Mouse (Mus musculus) spleen, embryonic (tissue): Measurements from ENCODE around the gene Nmi.
"Not testable (repeated sequence)": the region's sequence is repeated elsewhere in the genome, so short reads cannot be mapped to it uniquely, and the experiment has no call there.

Source experiments
- CTCF ChIA-PET: fragments of 350-600 bp; sonication (Branson Sonifier 250); formaldehyde crosslinking; loops from one replicate; lab custom pipeline; 2022; lab: Charles Lee

The Nmi gene

DNA sequence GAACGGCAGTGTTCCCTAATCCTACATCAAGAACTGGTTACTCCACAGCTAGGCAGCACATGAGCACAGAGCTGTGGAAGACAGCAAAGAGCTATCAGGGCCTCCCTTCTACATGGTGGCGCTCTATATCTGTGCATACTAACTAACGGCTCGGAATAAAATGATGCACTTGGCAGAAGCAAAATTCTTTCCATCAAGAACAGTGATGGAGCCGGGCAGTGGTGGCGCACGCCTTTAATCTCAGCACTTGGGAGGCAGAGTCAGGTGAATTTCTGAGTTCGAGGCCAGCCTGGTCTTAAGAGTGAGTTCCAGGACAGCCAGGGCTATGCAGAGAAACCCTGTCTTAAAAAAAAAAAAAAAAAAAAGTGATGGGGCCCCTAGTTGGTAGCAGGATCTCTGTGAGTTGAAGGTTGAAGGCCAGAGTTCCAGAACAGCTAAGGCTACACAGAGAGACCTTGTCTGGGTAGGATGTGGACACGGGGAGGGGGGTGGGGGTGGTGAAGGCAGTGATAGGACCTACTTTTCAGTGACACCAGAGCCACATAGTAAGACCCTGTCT lies at the start of gene Nmi:
Gene Nmi (minus strand): TSS at position 85 of the 559 bp plus-strand sequence.
- CTCF ChIA-PET = interaction anchor here (0.7 kb wide), 1 partner anchor 9 kb away, joined by 3 read pairs; no protein-coding TSS in a partner anchor

DNA sequence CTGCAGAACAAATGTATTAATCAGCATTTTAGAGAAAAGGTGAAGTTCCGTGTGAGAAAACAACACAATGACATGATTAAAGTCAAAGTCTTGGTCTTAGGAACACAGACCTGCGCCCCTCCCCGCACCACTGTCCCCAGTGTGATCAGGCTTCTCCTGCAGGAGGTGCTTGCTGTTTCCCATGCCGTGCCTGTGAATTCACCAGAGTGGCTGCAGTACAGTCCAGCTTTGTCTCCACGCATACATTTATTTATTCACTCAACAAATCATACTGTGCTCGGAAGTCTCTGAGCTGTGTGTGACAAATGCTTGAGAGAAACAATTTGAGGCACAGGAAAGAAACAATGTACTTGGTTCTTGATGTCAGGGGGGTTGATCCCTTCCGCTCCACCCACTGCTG lies 43.1 kb upstream of the Nmi start:
- CTCF ChIA-PET = no interaction called here

DNA sequence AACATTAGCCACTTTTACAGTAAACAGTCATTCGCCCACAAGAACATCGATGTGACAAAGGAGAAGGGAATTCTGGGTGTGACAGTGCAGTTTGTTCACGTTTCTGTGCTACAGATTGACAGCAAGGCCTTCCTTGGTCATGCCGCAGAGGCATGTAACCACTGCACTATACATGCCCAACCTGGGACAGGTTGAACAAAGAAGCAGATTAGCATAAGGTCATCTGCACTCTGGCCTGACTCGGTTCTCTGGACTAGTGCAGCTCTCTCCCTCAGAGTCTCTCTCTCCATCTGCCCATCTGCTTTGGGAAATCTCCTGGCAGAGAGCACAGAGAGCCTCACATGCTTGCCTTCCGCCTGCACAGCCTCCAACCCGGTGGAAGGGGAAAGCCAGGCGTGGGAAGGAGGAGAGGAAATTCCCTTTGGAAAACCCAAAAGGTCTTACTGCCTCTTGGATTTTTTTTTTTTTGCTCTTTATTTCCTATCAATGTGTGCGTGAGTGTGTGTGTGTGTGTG lies 40.1 kb upstream of the Nmi start:
- CTCF ChIA-PET = no interaction called here

DNA sequence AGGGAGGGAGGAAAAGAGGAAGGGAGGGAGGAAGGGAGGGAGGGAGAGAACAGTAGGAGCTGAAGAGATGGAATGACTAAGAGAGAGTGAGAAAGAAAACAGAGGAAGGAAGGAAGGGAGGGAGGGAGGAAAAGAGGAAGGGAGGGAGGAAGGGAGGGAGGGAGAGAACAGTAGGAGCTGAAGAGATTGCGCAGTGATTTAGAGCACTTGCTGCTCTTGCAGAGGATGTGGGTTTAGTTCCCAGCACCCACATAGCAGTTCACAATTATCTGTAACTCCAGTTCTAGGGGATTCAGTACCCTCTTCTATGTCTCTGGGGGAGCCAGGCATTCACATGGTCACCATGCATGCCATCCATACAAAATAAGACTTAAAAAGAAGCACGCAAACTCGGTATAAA lies 38.5 kb upstream of the Nmi start:
- CTCF ChIA-PET = interaction anchor here (0.7 kb wide), 1 partner anchor 97 kb away, joined by 26 read pairs; no protein-coding TSS in a partner anchor

DNA sequence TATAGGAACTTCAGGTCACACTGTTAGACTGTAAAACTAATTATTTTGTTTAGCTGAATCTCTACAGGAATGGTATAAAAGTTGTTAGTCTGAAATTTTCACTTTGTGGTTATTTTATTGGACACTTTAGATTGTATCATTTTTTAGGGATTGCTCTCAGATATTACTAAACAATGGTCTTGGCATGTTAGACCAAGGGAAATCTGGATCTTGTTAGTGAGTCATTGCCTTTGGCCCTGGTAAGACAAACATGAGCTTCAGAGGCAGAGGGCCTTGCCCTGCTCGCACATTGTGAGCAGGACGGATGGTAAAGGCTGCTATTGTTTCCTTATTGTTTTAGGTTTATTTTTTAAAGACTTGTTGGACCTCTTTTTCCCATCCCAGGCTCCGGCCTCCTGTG lies 33.1 kb upstream of the Nmi start:
- CTCF ChIA-PET = no interaction called here

DNA sequence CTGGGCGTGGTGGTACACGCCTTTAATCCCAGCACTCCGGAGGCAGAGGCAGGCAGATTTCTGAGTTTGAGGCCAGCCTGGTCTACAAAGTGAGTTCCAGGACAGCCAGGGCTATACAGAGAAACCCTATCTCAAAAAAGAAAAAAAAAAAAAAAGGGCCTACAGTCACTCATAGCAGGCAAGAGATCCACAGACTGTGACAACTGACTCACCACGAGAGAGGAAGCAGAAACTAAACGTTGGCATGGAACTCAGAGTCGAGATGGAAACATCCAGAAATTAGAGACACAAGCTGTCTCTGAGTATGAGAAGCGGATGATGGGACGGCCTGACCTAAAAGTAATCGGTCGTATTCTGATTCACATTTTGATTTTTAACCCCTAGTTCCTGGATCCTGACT lies 29.0 kb upstream of the Nmi start:
- CTCF ChIA-PET = not testable (repeated sequence)

DNA sequence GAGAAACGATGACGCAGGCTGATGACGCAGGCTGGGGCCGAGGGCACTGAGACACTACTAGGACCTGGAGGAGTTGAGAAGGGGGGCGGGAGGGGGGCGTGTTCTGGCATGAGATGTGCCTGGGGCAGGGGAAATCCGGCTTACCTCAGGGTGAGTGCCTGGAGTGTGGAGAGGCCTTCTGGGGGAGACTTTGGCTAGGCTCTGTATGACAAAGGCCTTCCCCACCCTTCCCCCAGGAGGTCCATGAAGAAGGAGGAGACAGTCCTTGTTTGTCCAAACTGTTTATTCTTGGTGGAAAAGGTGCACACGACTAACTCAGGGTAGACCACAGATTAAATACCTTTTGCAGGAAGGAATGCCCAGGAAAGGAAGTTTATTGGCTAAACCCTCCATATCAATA lies 28.2 kb upstream of the Nmi start:
- CTCF ChIA-PET = no interaction called here

DNA sequence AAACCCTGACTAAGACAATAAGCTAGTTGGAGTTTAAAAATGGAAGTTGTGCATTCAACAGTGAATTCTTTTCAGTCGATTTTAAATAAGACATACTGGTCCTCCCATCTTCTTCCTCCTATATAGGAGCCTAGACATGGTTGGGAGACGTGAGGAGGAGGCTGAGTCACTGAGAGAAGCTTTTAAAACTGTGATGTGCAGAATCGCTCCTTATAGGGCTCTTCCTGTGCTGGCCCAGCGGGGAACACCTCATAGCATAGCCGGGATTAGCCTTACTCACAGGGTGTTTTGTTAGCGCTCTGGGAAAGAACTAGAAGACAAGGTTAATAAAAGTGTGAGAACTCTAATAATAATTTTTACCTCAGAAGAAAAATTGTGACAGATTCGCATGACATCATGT lies 26.7 kb upstream of the Nmi start:
- CTCF ChIA-PET = no interaction called here

DNA sequence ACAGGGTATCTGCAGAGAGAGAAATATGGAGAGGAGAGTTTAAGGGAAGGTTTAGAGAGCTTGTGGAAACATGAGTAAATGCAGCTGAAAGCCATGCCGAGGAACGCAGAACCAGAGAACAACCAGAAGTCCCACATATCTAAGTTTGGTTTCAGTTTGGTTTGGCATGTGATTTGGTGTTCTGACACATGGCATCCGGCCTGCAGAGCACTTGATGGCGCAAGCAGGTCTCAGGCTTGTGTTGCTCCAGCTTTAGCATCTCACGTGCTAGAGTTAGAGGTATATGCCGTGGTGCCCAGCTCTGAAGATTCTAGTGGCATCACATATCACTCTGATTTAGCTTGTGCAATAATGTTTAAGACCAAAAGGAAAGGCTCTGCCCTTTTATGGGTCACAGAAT lies 18.2 kb upstream of the Nmi start:
- CTCF ChIA-PET = no interaction called here

DNA sequence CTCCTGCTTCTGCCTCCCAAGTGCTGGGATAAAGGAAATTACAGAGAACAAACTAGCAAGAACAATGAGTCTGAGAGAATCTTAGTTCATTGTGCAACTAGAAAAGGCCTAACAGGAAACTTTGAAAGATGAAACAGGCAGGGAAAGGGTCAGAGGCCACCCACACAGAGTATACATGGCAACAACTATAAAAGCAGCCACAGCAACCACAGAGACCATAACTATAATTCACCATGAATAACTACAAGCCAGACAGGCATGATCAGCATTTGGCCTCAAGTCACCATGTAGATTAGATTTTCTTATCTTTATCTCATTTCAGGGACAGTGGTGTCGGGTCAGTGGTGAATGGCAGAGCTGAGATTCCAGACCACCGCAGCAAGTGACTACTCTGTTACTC lies 16.3 kb upstream of the Nmi start:
- CTCF ChIA-PET = no interaction called here

DNA sequence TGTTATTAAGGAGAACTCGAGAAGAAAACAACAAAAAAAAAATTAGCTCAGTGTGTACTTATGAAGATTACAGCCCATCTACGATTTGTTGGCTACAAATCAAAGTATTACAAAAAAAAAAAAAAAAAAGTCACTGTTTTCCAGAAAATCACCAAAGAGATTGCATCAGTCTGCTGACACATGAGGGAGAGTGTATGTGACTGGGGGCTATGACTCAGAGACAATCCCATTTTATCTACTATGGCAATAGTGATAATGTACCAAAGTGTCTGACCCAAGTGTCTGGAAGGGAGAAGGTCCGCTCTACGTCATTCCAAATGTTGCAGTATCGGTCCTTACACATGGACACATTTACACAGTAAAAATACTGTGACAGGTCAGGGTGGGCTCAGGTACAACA lies 13.4 kb upstream of the Nmi start:
- CTCF ChIA-PET = no interaction called here

DNA sequence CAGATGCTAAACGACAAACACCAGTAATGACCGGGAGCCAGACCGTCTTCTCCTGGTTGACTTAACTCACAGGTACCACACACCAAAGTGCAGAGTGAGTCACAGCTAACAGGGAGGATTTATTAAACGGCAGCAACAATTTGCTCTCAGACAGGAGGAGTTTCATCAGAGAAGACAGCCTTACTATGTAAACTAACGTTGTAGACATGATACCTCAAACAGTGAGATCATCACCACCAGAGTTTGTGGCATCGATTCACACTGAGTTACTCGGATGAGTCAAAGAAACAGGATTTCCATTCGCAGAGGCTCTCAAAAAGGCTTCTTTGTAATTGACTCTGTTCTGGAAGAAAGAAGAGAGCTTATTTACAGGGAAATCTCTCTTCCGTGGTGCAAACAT lies 12.9 kb upstream of the Nmi start:
- CTCF ChIA-PET = no interaction called here

DNA sequence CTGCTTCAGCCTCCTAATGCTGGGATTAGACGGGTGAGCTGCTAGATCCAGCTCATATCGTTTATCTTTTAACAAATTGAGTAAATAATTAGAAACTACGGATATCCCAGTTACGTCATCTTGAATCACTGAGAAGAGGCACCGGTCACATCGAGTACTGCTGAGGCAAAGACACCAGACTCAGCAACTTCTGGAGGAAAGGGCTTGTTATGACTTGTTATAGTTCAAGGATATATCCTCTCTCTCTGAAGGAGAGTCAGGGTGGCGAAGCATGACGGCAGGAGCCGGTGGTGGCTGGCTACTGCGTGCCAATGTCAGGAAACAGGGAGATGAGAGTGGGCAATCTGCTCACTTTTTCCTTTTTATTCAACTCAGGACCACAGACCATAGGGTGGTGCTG lies 11.9 kb upstream of the Nmi start:
- CTCF ChIA-PET = no interaction called here

DNA sequence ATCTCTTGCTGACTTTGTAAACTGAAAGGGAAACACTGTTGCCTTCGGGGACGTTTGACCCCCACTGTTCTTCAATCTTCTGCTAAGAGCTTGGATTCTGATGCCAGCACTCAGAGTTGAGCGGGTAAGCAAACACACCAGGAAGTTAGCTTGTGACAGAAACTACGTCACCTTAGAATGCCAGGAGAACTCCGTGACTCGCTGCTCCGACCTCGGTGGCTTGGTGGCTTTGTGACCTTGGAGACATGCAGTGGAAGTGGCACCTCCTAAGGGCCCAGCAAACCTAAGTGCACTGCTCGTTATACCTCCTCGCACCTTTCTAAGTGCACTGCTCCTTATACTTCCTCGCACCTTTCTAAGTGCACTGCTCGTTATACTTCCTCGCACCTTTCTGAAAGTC lies 9.0 kb upstream of the Nmi start:
- CTCF ChIA-PET = interaction anchor here (0.6 kb wide), 1 partner anchor 9 kb away, joined by 3 read pairs; the partner anchor contains the start of gene Nmi

DNA sequence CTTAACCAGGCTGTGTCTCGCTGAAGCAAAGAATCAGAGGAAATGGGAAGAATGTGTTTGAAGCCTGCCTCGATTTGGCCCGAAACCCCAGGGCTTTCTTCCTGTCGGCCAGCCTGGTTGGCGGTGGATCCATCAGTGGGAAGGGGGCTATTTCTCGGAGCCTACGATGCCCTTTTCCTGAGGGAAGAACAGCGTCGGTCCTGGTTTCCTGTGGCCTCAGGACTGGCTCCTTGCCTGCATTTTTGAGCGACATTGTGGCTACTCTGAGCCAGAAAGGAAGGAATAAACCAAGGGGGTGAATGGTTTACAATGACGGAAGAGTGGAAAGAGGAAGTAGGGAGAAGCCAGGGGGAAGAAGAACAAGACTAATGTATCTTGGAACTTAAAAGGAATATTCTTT lies 8.3 kb upstream of the Nmi start:
- CTCF ChIA-PET = interaction anchor here (0.6 kb wide), 1 partner anchor 8 kb away, joined by 3 read pairs; the partner anchor contains the start of gene Nmi

DNA sequence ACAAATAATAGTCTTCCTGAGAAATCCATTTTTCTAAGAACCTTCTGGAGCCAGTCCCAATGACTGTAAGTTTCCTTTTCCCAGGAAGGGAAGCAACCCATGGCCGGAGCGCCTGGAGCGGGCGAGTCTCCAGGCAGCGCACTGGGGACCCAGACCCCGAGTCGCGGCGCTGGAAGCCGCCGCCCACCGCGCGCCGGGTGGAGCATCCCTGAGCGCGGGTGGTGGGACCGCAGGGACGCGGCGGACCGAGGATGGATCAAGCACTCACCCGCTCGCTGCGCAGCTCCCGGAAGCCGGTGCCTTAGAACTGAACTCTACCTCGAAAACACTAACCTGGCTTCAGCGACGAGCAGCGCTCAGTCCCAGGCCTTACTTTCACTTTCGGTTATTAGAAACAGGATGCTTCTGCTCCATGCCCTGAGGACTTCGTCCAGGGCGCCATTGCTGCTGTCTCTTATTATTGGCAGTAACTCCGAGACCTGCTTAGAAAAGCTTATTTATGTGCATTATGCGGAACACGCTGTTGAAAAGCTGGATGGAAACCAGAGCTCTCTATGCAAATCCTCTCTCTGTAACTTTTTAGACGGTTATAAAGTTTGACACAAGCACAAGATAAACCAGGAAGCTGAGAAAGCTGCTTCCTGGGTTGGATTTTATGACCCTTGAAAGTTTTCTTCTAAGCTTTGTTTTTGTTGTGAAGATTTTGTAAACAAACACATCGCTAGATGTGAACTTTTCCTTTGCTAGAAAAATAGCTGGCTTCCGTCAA lies 469 bp downstream of the Nmi start:
- CTCF ChIA-PET = interaction anchor here (0.7 kb wide), 1 partner anchor 9 kb away, joined by 3 read pairs; no protein-coding TSS in a partner anchor

DNA sequence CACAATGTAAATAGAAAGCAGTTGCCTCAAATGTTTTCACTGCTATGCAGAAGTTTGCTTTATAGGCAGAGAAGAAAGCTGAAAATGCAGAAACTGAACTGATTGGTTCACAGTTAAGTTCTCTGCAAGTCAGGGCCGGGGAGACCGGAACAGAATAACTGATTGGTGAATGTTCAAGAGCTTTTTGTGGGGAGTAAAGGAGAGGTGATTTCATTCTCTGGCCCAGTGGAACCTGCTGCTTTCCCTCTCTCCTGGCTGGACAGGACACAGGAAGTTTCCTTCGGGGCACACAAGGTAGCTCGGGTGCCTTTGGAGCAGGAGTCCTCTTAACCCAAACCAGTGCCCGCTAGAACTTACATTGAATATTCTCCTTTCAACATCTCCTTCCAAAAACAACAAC lies 1.2 kb downstream of the Nmi start:
- CTCF ChIA-PET = no interaction called here

DNA sequence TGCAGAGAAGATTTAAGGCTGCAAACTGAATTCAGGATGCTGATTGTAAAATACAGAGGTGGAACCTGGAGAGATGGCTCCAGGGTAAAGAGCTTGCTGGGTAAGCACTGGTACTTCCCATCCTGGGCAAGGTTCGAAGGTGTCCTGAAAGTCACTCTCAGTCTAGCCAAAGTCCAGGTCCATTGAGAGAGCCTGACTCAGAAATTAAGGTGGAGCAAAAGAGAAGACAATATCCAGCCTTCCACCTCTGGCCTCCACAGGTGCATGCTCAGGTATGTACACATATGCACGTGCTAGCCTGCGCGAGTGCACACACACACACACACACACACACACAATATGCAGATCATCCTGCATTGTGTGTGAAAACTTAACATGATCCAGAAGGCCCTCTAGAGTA lies 2.4 kb downstream of the Nmi start:
- CTCF ChIA-PET = no interaction called here

DNA sequence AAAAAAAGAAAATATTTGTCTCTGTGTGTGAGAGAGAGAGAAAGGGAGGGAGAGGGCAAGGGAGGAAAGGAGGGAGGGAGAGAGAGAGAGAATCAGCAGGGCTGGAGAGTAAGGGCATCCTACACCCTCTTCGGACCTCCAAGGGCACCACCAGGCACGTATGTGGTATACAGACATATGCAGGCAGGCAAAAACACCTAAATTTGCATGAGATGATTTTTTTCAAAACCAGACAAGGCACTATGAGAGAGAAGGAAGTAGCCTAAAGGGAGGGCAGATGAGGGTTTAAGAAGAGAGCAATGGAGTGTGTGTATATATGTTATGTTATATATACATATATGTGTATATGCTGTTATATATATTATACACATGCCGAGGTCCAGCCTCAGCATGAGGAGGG lies 6.0 kb downstream of the Nmi start:
- CTCF ChIA-PET = no interaction called here

DNA sequence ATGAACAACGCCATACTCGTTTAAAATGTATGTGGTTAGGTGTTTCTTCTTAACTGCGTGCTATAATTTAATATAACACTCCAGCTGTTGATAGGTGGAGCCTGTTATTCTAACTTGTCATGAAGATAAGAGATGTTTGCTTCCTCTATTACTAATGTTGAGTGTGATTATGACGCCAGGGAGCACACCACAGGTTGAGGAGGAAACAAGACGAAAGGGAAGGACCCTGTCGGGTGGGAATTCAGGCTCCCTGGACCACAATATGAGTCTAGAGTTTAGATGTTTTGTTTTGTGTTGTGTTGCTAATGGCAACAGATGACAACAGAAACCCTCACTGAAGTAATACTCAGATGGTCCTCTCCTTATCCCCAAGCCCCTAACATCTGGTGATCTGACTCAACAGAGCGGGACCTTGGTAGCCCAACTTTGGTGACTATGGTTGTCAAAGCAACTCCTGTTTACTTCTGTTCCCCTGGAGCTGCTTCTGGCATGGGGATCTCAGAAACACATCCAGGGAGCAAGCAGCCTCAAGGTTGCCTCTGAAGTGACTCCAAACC lies 19.6 kb downstream of the Nmi start:
- CTCF ChIA-PET = no interaction called here

DNA sequence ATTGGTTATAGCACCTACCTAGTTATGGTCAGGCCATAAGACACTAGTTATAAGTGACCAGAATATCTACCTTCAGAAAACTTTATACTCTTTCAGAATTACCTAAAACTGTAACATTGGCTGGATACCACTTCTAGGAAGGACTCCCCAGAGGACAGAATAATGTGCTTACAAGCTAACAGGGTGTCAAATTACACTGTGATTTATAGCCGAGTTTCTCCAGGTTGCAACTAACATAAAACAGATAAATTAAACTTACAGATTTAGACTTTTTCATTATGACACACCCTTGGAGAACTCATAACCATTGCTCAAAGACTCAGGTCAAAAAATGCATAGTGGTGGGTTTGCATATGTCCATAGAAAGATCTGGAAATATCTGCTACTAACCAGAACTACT lies 22.4 kb downstream of the Nmi start:
- CTCF ChIA-PET = no interaction called here

DNA sequence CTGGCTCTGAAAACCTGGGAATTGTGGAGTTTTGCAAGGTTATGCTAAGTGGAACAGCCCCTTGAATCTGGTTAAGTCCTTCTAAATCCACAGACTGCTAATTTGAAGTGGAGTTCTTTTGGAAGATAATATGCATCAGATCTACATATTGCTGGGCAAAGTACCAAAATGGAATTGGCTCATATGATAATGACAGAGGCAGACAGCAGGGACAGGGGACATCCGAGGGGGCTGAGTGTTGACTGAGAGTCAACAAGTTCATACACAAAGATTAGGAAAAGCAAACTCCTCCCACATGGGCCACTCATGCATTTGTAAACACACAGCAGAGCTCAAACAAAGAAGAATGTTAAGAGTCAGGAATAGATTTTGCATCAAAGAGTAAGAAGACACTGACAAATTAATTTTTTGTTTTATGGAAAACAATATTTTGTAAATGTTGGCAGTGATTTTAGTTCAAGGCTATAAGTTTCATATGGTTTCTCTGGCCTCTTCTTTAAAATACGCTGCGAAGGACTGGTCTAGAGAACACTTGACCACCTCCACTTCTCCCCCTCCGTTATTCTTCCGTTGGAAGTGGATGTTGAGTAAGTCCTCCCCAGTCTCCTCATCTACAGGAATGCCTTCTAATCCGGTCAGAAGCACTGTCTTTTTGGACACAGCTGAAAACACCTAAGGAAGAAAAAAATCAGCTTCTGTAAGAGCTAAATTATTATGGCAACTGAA lies 25.0 kb downstream of the Nmi start:
- CTCF ChIA-PET = no interaction called here
